Mouse (Mus musculus): ENCODE measurements around the gene Eftud2.

DNA sequence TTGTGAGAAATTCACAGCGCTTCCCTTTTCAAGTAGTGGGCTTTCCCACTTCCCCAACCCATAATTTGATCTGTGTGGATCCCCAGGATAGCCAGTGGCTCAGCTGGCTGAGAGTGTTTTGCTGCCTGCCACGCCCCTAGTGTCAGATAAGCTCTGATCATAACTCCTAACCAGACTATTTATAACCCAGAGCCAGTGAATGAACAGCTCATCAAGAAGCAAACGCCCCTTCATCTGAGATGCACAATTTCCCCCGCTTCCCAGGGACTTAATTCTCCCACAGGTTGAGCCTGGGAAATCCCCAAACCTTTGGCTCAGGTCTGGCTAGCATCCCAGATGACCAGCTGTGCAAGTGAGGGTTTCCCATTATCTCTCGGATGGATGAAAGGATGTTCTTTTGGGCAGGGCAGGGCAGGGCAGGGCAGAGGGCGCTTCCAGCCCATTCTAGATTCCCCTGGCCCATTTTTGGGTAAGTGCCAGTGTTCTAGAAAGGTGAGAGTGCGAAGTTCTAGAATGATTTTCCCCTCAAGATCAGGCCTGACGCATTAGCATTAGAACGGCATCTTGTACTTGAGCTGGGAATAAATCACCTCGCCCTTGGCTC lies 3.9 kb upstream of the Eftud2 start, which contains the start of gene Fam187a:
- TF ChIP-seq CTCF (IDR thresholded peaks at IDR 0.05; ENCODE audit: borderline replicate concordance, extremely low read depth, insufficient read depth, insufficient read length) (no peak), POLR2A (IDR thresholded peaks at IDR 0.05; ENCODE audit: borderline replicate concordance, extremely low read depth, insufficient read depth, insufficient read length, poor library complexity, severe bottlenecking) (no peak)
